Mouse (Mus musculus): ENCODE measurements around the gene Cd80.

GRCm38 (mm10) chr16:38443721-38444464 lies 11.5 kb upstream of the Cd80 start:
- TF ChIP-seq CTCF (IDR thresholded peaks at IDR 0.05; ENCODE audit: extremely low read depth, insufficient read depth, insufficient read length, insufficient replicate concordance) (no peak), POLR2A (IDR thresholded peaks at IDR 0.05; ENCODE audit: low read depth, low read length) (no peak)

Data from spleen, adult 2 months (tissue).